Mouse (Mus musculus) forebrain, embryonic 13.5 days (tissue): ENCODE results near the gene Hist1h4j. TPM values are rescaled to one million over a fixed set of nuclear protein-coding genes. Genes with fewer than 3 reads are reported as not detected.
"Not testable (repeated sequence)": the region's sequence is repeated elsewhere in the genome, so short reads cannot be mapped to it uniquely, and the experiment has no call there.

ENCODE experiments used
- ATAC-seq: fragments of 200-750 bp; cut with Nextera tagmentation; 2 replicates; pipeline ENCODE4 v1.8.0; 2017
- H3K27ac ChIP-seq: fragments of 300-500 bp; sonication (generic); 2 replicates; pipeline ENCODE4 v1.5.1; 2015; ENCODE audit warnings: inconsistent platforms, mild to moderate bottlenecking, moderate library complexity
- H3K27me3 ChIP-seq: fragments of 300-500 bp; sonication (generic); 2 replicates; pipeline ENCODE4 v1.6.1; 2015; ENCODE audit warnings: mild to moderate bottlenecking, inconsistent platforms
- H3K36me3 ChIP-seq: fragments of 300-500 bp; sonication (generic); 2 replicates; pipeline ENCODE4 v1.6.1; 2015; ENCODE audit warnings: mild to moderate bottlenecking, inconsistent platforms; ENCODE audit not compliant: poor library complexity, severe bottlenecking
- H3K4me1 ChIP-seq: fragments of 300-500 bp; sonication (generic); 2 replicates; pipeline ENCODE4 v1.6.1; 2015; ENCODE audit warnings: inconsistent platforms
- H3K4me2 ChIP-seq: fragments of 300-500 bp; sonication (generic); 2 replicates; pipeline ENCODE4 v1.6.1; 2015; ENCODE audit warnings: inconsistent platforms, mild to moderate bottlenecking, moderate library complexity
- H3K4me3 ChIP-seq: fragments of 300-500 bp; sonication (generic); 2 replicates; pipeline ENCODE4 v1.5.1; 2015; ENCODE audit warnings: mild to moderate bottlenecking, inconsistent platforms
- H3K9ac ChIP-seq: fragments of 300-500 bp; sonication (generic); 2 replicates; pipeline ENCODE4 v1.6.1; 2015; ENCODE audit warnings: mild to moderate bottlenecking, inconsistent platforms
- H3K9me3 ChIP-seq: fragments of 300-500 bp; sonication (generic); replicated peaks from 2 replicates; pipeline ENCODE4 v1.6.1; 2016; ENCODE audit warnings: inconsistent platforms
- WGBS: fragments of 180-500 bp; shearing (Covaris S2); methylation state at CpG from one replicate; pipeline ENCODE4 v1.1.7; 2015; 5-methylcytosine and 5-hydroxymethylcytosine counted together
- polyA plus RNA-seq: library from polyadenylated mRNA; unstranded; fragments of >200 nt; fragmentation: Nextera tagmentation; extraction: Ambion mirVana; gene quantifications from 2 replicates; pipeline ENCODE4 v1.2.1, GENCODE M21; 2015

Hist1h4j gene
- polyA plus RNA-seq = 1.3 and 1.9 TPM in 2 replicates

DNA sequence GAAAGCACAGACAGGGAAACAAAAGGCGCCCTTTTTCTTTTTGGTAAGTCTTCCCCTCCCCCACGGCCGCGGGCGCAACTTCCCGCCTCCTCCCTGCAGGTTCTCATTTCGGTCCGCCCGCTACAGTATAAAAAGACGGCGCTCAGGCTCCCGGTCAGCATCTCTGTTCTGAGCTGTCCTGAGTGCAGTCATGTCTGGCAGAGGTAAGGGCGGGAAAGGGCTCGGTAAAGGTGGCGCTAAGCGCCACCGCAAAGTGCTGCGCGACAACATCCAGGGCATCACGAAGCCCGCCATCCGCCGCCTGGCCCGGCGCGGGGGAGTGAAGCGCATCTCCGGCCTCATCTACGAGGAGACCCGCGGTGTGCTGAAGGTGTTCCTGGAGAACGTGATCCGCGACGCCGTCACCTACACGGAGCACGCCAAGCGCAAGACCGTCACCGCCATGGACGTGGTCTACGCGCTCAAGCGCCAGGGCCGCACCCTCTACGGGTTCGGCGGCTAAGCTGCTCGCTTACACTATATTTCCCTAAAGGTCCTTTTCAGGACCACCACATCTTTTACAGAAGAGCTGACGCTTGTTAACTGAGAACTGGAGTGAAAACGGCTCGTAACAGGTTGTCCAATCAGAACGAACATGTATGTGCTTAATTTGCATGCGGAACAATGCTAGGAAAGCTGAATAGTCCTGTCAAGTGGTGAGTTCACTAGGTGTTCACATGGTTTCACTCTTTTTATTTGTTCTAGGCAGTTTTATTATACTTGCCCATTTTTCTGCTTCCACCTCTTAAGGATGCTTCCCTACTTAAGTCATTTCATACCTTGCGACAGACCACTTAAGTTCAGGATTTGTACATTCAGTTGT is at the start of gene Hist1h4j:
TSS of gene Hist1h4j (plus strand) at position 159 of the 862 bp plus-strand sequence.
- not testable (repeated sequence) for H3K36me3 ChIP-seq, H3K27me3 ChIP-seq, H3K9me3 ChIP-seq
- Histone ChIP-seq H3K27ac (peak within 1 kb of the TSS; percentile 99), H3K4me1 (peaks cover 12% of the 10 kb centered on the region), H3K4me3 (peak within 1 kb of the TSS; percentile 54), H3K4me2 (peak within 1 kb of the TSS; percentile 70), H3K9ac (peak within 1 kb of the TSS; percentile 79)
- ATAC-seq = peak; percentile 92
- WGBS = under 1% methylated on average over 49 of the region's 56 CpGs

DNA sequence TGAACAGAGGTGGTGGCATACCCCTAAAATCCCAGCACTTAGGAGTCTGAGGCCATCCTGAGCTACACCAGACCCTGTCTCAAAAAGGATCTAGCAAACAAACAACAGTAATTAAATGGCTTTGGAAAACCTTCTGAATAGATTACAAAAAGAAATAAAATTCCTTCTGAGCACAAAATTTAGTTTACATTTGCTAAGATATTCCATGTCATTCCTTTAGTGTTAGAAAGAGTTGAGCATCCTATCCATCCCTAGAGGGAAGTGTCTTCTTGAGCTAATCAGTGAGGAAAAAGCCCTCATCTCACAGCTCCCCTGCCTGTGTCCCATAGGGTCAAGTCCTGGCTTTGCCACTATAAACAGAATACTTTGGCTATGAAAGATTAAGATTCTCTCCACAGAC is 37.1 kb upstream of the Hist1h4j start, which contains the start of gene Olfr1359:
TSS of gene Olfr1359 (plus strand) at position 301 of the 400 bp plus-strand sequence.
- H3K9ac ChIP-seq = no peak within 1 kb of the TSS
- no peaks in the 10 kb centered on the region for H3K9me3 ChIP-seq
- no peaks in the 10 kb centered on the region for H3K36me3 ChIP-seq
- no peak within 1 kb of the TSS for H3K27ac ChIP-seq
- H3K4me3 ChIP-seq = no peak within 1 kb of the TSS
- H3K27me3 ChIP-seq = no peaks in the 10 kb centered on the region
- H3K4me2 ChIP-seq = no peak within 1 kb of the TSS
- no peak for ATAC-seq
- no peaks in the 10 kb centered on the region for H3K4me1 ChIP-seq

DNA sequence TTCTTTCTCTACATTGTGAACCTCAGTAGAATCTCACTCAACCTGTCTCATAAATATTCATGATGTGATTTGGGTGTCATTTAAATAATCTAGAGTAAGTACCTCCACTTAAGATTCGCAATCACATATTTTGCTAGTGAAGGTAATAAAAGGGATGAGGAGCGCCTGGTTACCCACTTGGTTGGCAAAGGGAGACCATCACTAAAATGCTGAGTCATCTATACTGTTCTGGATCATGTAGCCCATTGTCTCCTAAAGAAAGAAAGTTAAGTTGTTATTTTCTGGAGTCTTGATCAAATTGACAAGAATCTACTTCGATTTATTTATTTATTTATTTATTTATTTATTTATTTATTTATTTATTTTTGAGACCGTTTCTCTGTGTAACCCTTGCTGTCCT is 28.2 kb upstream of the Hist1h4j start:
- Histone ChIP-seq H3K27me3 (no peaks in the 10 kb centered on the region), H3K9me3 (no peaks in the 10 kb centered on the region), H3K27ac (no peak overlapping the region), H3K4me3 (no peak overlapping the region), H3K9ac (no peak overlapping the region), H3K4me2 (no peak overlapping the region), H3K4me1 (no peaks in the 10 kb centered on the region), H3K36me3 (no peaks in the 10 kb centered on the region)
- 81% methylated on average over 4 of the region's 4 CpGs for WGBS
- ATAC-seq = no peak

DNA sequence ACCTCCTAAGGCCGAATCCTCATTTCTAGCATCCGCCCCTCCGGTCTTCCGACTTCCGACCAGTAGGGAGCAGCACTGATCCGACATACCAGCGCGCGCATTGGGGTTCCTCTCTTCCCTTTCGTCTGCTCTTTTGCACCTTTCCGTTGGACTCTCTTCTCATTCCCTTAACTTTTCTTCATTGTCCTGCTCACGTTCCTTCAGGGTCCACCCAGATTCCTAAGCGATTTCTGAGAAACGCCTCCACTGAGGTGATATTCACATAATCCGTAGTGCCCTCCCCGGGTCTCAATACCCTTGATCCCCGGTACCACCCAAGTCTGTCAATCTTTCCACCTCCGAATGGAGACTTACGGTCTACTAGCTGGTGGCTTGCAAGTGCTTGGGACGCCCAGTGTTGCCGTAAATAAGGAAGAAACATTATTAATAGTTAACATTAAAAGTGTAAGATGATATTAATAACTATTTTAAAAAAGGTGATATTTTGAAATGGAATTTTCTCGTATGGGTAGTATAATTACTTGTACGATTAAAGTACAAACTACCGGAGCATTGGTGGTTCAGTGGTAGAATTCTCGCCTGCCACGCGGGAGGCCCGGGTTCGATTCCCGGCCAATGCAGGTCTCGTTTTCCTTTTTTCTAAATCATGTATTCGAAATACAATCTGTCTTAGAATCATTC is 24.7 kb upstream of the Hist1h4j start:
- under 1% methylated on average over 32 of the region's 32 CpGs for WGBS
- ATAC-seq = peak; percentile 82
- Histone ChIP-seq H3K27me3 (no peaks in the 10 kb centered on the region), H3K9ac (peak overlapping the region; percentile 51; the same call in 1 of the 2 replicates), H3K4me1 (peaks cover 4% of the 10 kb centered on the region), H3K36me3 (no peaks in the 10 kb centered on the region), H3K4me3 (peak overlapping the region; percentile 49), H3K4me2 (peak overlapping the region; percentile 65), H3K9me3 (no peaks in the 10 kb centered on the region), H3K27ac (peak overlapping the region; percentile 57)

DNA sequence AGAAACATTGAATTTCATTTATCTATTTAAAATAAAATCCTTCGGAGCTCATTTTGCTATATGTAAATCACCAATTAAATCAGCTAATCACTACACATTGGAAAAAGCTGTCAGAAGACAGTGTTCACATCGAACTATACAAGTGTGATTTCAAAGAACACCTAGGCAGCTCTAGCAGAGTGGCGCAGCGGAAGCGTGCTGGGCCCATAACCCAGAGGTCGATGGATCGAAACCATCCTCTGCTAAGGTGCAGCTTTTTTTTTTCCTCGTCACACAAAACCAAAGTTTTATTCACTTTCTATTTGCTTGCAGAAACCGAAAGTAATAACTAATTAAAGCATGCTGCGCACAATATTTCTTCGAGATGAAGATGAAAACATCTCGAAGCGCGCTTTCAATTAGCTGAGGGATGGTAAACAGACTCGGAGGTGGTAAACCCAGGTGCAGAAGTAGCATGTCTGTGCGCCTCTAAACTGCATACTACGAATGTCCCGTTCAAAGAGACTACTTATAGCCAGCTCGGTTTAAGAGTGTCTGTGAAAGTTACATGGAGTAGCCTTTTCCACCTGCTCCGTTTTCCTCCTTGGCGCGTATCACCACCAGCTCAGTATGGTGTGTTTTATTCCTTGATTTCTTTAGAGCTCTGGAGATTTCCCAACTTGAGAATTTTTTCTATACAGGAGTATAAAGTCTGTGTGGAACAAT is 23.9 kb upstream of the Hist1h4j start:
- Histone ChIP-seq H3K27ac (no peak overlapping the region), H3K9me3 (no peaks in the 10 kb centered on the region), H3K4me3 (peak overlapping the region; percentile 49), H3K27me3 (no peaks in the 10 kb centered on the region), H3K9ac (peak overlapping the region; percentile 49), H3K4me1 (peaks cover 8% of the 10 kb centered on the region), H3K4me2 (peak overlapping the region; percentile 65), H3K36me3 (no peaks in the 10 kb centered on the region)
- WGBS = 1% methylated on average over 22 of the region's 22 CpGs
- ATAC-seq = peak; percentile 85

DNA sequence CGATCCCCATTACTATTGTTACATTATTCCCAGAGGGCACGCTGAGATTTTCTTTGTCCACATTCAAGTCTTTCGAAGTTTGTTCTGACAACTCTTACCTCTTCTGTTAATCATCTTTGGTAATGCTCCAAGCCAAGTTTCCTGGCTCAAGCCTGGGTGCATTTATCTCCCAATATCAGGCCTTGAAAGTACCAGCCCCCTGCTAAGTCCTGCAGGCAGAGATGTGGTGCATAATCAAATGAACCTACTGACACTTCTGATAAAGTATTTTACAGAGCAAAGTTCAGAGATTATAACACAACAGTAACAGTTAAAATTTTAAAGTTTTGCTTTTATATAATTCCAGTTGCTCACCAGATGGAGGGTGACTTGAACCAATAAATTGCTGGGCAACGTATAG is 23.2 kb upstream of the Hist1h4j start:
- Histone ChIP-seq H3K4me1 (peaks cover 8% of the 10 kb centered on the region), H3K4me2 (peak overlapping the region; percentile 65), H3K9me3 (no peaks in the 10 kb centered on the region), H3K4me3 (peak overlapping the region; percentile 49; the same call in 1 of the 2 replicates), H3K9ac (no peak overlapping the region), H3K36me3 (no peaks in the 10 kb centered on the region), H3K27ac (no peak overlapping the region), H3K27me3 (no peaks in the 10 kb centered on the region)
- ATAC-seq = no peak
- 28% methylated on average over 4 of the region's 4 CpGs for WGBS

DNA sequence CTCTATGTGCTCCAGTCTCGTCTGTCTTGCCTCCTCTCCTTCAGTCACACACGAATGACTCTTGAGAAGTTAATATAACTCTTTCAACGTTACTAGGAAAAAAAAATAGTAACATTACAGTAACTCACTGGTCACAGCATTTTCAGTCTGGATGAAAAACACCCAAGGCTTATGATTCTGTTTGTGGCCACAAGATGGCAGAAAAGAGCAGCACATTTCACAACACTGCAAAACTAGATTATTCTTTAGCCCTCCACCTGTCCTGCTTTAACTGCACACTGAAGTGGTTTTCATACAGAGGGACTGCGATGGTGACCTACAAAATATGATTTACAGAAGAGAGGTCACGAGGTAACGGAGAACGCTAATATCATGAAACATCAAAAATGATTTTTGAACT is 20.1 kb upstream of the Hist1h4j start:
- WGBS = 3% methylated on average over 7 of the region's 7 CpGs

DNA sequence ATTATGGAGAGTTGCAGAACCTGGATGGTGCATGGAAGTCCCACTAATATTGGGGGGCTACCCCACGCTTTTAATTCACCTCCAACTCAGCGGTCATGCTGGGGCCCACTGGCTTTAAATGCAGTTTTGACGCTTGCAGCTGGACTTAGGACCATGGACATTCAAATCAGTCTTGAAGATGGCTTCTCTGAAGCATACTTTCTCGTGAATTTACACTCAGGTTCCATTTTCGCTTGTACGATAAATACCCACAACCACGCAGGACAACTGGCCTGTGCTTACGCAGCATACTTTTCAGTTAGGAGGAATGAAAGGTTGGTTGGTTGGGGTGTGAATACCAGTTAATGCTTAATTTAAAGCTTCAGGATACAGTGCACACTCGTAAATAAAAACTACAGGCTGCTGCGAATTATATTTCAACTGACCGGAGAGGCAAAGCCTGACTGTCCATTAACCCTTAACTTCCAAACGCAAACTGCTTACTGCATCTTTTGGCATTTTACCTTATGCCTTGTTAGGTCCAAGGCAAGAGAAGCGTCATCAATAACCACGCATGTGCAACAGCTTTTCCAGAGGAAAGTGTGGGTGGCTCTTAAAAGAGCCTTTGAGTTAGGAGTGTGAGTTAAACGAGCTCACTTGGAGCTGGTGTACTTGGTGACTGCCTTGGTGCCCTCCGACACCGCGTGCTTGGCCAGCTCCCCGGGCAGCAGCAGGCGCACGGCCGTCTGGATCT is 19.6 kb upstream of the Hist1h4j start:
- Histone ChIP-seq H3K4me1 (peaks cover 30% of the 10 kb centered on the region), H3K27me3 (no peaks in the 10 kb centered on the region), H3K4me2 (peak overlapping the region; percentile 85), H3K27ac (peak overlapping the region; percentile 98), H3K4me3 (peak overlapping the region; percentile 49), H3K36me3 (no peaks in the 10 kb centered on the region), H3K9me3 (no peaks in the 10 kb centered on the region), H3K9ac (peak overlapping the region; percentile 78)
- no peak for ATAC-seq
- WGBS = 1% methylated on average over 22 of the region's 22 CpGs

More for the DNA sequence above, 20.1 kb upstream of the Hist1h4j start:
- peak overlapping the region; percentile 98 for H3K27ac ChIP-seq
- H3K9me3 ChIP-seq = no peaks in the 10 kb centered on the region
- no peaks in the 10 kb centered on the region for H3K36me3 ChIP-seq
- H3K27me3 ChIP-seq = no peaks in the 10 kb centered on the region
- peak overlapping the region; percentile 85 for H3K4me2 ChIP-seq
- peak overlapping the region; percentile 78 for H3K9ac ChIP-seq
- H3K4me3 ChIP-seq = peak overlapping the region; percentile 49
- no peak for ATAC-seq
- peaks cover 24% of the 10 kb centered on the region for H3K4me1 ChIP-seq

DNA sequence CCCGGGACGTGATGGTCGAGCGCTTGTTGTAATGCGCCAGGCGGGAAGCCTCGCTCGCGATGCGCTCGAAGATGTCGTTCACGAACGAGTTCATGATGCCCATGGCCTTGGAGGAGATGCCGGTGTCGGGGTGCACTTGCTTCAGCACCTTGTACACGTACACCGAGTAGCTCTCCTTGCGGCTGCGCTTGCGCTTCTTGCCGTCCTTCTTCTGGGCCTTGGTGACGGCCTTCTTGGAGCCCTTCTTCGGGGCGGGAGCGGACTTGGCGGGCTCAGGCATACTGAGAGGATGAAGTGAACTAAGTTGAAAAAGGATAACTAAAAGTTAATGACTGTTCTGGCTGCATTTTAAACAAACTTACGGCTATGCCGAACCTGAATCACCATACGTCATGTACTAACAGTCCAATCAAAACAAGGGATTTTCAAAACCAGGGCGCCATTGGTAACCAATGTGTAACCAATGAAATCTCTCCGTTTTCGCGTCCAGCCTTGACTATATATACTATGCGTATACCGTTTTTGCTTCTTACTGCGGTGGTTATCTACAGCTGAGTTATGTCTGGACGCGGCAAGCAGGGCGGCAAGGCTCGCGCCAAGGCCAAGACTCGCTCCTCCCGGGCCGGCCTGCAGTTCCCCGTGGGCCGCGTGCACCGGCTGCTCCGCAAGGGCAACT is 18.9 kb upstream of the Hist1h4j start, which contains the start of the genes Hist1h2bl and Hist1h2ai:
TSS of gene Hist1h2bl (minus strand) at position 280 of the 676 bp plus-strand sequence.
TSS of gene Hist1h2ai (plus strand) at position 559 of the 676 bp plus-strand sequence.
- Histone ChIP-seq H3K4me3 (peak within 1 kb of the TSS; percentile 49), H3K9ac (peak within 1 kb of the TSS; percentile 87), H3K4me1 (peaks cover 37% of the 10 kb centered on the region), H3K4me2 (peak within 1 kb of the TSS; percentile 85), H3K27ac (peak within 1 kb of the TSS; percentile 98)
- H3K9me3 ChIP-seq, H3K27me3 ChIP-seq, H3K36me3 ChIP-seq: not testable (repeated sequence)
- WGBS = under 1% methylated on average over 33 of the region's 50 CpGs
- peak; percentile 95 for ATAC-seq

DNA sequence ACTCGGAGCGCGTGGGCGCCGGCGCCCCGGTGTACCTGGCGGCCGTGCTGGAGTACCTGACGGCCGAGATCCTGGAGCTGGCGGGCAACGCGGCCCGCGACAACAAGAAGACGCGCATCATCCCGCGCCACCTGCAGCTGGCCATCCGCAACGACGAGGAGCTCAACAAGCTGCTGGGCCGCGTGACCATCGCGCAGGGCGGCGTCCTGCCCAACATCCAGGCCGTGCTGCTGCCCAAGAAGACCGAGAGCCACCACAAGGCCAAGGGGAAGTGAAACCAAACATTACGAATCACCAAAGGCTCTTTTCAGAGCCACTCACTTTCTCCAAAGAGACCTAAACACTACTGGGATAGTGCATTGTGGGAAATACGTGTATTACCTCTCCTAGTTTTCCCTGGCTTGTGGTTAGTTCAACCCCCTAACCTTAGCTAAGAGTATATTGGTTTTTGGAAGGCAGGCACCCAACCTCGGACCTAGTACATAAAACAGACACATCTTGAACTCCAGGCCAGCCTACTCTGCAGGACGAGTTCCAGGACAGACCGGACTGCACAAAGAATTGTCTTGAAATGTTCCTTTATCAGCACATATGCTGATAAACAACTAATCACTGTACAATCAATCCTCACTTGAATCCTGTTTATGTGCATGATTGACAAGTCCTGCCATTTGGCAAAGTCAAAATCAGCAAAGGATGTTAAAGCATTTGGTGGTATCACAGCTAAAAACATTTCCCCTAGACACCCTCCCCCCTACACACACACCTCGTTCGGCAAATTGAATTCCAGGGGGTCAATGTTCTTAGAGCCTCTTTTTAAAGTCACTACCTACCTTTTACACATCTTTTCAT is 18.1 kb upstream of the Hist1h4j start:
- not testable (repeated sequence) for H3K36me3 ChIP-seq, H3K27me3 ChIP-seq, H3K9me3 ChIP-seq
- peaks cover 39% of the 10 kb centered on the region for H3K4me1 ChIP-seq
- peak overlapping the region; percentile 98 for H3K27ac ChIP-seq
- H3K4me2 ChIP-seq = peak overlapping the region; percentile 85
- H3K4me3 ChIP-seq = peak overlapping the region; percentile 49
- peak overlapping the region; percentile 87 for H3K9ac ChIP-seq
- peak; percentile 14 for ATAC-seq
- WGBS = 1% methylated on average over 9 of the region's 38 CpGs
